ENCODE assay signal across 27 mouse cellular contexts in genomic region chr12:83558496-83558895, GRCm38 (mm10). TPM values are rescaled to one million over a fixed set of nuclear protein-coding genes. Genes with fewer than 3 reads are reported as not detected.
DNase-seq lines count a peak whose midpoint lies in the region; ATAC-seq and TF ChIP-seq lines count a peak whose summit lies in the region.
"Had no signal": no experiment of that assay in that cellular context is flagged by ENCODE, and none has a peak within 500 bp of the region (broad histone marks: within the 10 kb centered on the region; RNA-seq: fewer than 3 reads in every experiment).

No protein-coding gene starts in this region.

- no peak overlapping the region for H3K4me3 ChIP-seq in gastrocnemius, adult 2 months
- H3K4me3 ChIP-seq: embryonic facial prominence, embryonic 10.5 days; embryonic facial prominence, embryonic 15.5 days; forebrain, embryonic 12.5 days; heart, embryonic 10.5 days; heart, embryonic 15.5 days; layer of hippocampus, adult 2 months; left cerebral cortex, adult 2 months; limb, embryonic 13.5 days; liver, embryonic 12.5 days; megakaryocyte, embryonic 14.5 days; midbrain, embryonic 12.5 days; myocyte; neural tube, embryonic 12.5 days; stomach, embryonic 15.5 days had no signal

- DNase-seq in gastrocnemius, adult 2 months, result peak; percentile 64
- DNase-seq in gastrocnemius, postnatal 4 days (ENCODE audit: low spot score in 2 of 2), result no peak
- peak; percentile 20 for DNase-seq in cerebellum, adult 11 months
- DNase-seq in cerebellum, adult 9-10 months, result peak; percentile 44
- DNase-seq in skeletal muscle tissue, adult 2 months (ENCODE audit: low read depth, low spot score), result peak; percentile 44
- DNase-seq in kidney, postnatal 25 days, result no peak
- DNase-seq: adrenal gland, postnatal 25 days; kidney, adult 8-10 months; kidney, postnatal 14 days; liver, postnatal 0 days; lung, postnatal 36 days had no signal

- intact Hi-C loops in gastrocnemius, adult 2 months (cut with DNase I), result no loop called here

- peak overlapping the region; percentile 77 for H3K27ac ChIP-seq in gastrocnemius, adult 2 months
- H3K27ac ChIP-seq: embryonic facial prominence, embryonic 10.5 days; embryonic facial prominence, embryonic 15.5 days; forebrain, embryonic 12.5 days; heart, embryonic 10.5 days; heart, embryonic 15.5 days; layer of hippocampus, adult 2 months; left cerebral cortex, adult 2 months; limb, embryonic 13.5 days; liver, embryonic 12.5 days; midbrain, embryonic 12.5 days; neural tube, embryonic 12.5 days; stomach, embryonic 15.5 days had no signal

- no peak for ATAC-seq in megakaryocyte progenitor cell, adult 5-6 weeks (replicated peaks; ENCODE audit: poor library complexity)
- ATAC-seq: hindbrain, embryonic 16.5 days; liver, embryonic 12.5 days; liver, postnatal 0 days had no signal

- no peak for TF ChIP-seq CTCF in gastrocnemius, adult 2 months (IDR thresholded peaks at IDR 0.05)

RNA-seq across cellular contexts. Expression of gene Dcaf4, which starts 38.2 kb away (rescaled TPM):
- 10 to 100 TPM; 18.0 to 24.5 TPM for total RNA-seq in gastrocnemius, adult 2 months (2021)
- total RNA-seq in gastrocnemius, postnatal 4 days (2021), result 10 to 100 TPM; 25.5 to 28.4 TPM
- total RNA-seq in megakaryocyte progenitor cell, adult 5-6 weeks (2015), result 7.3 and 13.2 TPM in 2 replicates
- 11.1 and 12.4 TPM in 2 replicates for total RNA-seq in megakaryocyte progenitor cell, adult 5-6 weeks (2017)

RNA-seq across cellular contexts. Expression of gene Zfyve1, which starts 38.5 kb away (rescaled TPM):
- total RNA-seq in gastrocnemius, adult 2 months (2021), result 10 to 100 TPM; 19.9 to 24.8 TPM
- 10 to 100 TPM; 23.5 to 25.6 TPM for total RNA-seq in gastrocnemius, postnatal 4 days (2021)
- 4.1 and 5.7 TPM in 2 replicates for total RNA-seq in megakaryocyte progenitor cell, adult 5-6 weeks (2015)
- total RNA-seq in megakaryocyte progenitor cell, adult 5-6 weeks (2017), result 10.9 and 18.7 TPM in 2 replicates

Comparison
In these comparisons a context has a peak if more than half of its experiments do, and no peak if none do; other contexts are left out.
1. DNase-seq: peak in gastrocnemius, adult 2 months (single experiment), cerebellum, adult 11 months (single experiment), cerebellum, adult 9-10 months (single experiment) and skeletal muscle tissue, adult 2 months (single experiment); none in gastrocnemius, postnatal 4 days (0 of 2) and kidney, postnatal 25 days (0 of 2).